Mouse (Mus musculus): ENCODE results near the gene Dclk1.

Dclk1 gene

DNA sequence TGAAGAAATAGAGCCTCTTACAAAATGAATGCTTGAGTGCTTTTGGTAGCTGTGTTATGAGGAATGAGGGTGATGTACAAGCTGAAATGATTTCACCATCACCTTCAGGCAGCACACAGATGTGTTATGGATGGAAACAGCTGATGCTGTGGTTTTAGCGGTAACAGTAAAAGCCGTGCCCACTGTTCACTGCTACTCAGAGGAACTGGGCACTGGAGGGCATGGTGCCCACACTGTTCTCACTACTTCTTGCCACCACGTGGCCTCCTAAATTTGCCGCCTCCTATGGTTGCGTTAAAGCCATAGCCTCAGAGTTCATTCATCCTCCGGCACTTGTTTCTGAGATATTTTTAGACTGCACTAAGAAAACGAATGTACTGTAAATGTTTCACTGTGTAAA lies 18.0 kb downstream of the Dclk1 start:
- in situ Hi-C loops (cut with MboI, MseI): no loop called here

DNA sequence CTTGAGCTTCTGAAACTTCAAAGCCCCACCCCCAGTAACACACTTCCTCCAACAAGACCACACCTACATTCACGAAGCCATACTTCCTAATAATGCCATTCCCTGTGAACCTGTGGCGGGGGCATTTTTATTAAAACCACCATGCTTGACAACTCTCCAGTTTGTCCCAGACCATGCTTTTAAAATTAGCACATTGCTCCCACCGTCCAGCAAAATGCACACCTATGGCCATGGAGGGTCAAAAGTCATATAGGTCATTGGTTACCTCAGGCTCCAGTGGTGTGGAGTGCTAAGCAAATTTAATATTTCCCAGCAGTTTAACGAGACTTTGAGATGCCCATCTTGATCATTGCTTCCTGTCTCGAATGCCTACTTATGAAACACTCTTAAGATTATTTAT lies 23.9 kb downstream of the Dclk1 start:
- in situ Hi-C loops (cut with MboI, MseI): no loop called here

DNA sequence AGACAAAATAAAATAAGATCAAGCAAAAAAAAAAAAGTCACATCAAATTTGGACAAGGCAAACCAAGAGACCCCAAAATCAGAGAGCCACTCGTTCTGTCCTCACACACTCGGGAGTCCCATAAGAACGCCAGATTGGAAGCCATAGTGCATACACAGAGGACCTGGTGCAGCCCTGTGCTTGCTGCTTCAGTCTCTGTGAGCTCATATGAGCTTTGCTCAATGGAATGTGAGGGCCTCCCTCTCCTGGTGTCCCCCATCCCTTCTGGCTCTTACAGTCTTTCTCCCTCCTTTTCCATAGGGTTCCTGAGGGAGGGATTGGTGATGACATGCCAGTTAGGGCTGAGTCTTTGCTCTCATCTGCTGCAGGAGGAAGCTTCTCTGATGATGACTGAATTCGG lies 27.6 kb downstream of the Dclk1 start:
- in situ Hi-C loops (cut with MboI, MseI): no loop called here

DNA sequence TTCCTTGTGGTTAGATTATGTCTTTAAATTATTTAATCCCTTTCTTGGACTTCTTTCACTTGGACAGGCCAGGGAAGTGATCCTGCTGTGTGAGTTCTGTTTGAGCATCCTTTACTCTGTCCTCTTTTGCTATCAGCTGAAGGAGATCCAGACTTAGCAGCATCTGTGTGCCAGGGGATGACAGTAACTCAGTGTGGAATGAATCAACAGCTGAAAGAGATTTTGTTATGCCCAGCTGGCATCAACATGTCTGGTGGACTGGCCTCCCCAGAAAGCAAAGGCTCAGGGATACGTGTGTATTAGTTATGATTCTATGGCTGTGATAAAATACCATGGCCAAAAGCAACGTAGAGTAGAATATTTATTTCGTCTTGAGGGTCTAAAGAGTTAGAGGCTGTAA lies 28.2 kb downstream of the Dclk1 start:
- in situ Hi-C loops (cut with MboI, MseI): no loop called here

DNA sequence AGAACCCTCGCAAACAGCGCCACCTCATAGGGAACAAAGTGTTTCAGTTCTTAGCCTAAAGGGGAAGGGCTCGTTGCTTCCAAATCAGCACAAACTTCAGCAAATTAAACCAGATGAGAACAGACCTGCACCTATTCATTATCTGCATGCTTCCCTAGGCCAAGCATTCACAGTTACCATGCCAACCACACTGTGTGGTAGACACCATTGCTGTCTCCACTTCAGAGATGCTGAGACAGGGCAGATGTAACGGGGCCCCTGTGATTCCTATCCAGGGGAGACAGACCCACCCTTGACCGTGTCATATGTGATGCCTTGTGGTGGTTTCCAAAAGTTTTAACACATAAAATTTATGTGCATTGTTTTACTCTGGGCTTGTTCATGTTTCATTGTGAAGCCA lies 28.8 kb downstream of the Dclk1 start:
- in situ Hi-C loops (cut with MboI, MseI): no loop called here

DNA sequence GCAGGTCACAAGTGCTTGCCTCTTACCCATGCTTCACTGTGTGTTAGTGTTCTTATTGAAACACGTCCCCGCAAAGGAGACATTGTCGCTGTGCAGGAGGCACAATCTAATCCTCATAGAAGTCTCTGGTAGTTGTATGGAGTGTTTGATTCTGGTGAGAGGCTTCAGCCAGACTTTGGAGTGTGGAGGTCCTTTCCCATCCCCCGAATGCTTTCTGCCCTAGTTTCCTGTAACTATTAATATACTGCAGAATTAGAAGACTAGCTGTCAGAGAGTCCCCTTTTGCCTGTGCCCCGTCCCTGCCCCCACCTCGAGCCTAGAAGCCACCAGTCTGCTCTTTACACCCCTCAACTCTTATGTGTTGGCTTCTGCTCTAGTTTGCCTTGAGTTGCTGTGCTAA lies 30.4 kb downstream of the Dclk1 start:
- in situ Hi-C loops (cut with MboI, MseI): no loop called here

DNA sequence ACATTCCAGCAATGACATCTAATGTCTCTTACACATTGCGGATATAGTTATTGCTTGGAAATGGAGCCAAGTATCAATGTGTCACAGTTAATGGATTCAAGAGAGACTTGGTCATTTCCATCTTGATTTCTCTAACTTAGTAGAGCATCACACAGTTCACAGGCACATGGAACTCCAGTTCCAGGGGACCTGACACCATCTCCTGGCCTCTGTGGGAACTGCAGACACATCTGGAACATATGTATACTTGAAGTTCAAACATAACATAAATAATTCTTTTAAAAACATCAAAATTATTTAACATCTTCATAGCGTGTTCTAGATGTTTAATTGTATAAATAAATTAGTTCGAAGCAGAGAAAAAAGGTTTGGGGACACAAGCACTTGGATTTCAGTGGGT lies 34.3 kb downstream of the Dclk1 start:
- in situ Hi-C loops (cut with MboI, MseI): loop anchor here (25.0 kb wide), 2 partner anchors 1339 to 1614 kb away; partner anchors contain the start of gene Frem2

DNA sequence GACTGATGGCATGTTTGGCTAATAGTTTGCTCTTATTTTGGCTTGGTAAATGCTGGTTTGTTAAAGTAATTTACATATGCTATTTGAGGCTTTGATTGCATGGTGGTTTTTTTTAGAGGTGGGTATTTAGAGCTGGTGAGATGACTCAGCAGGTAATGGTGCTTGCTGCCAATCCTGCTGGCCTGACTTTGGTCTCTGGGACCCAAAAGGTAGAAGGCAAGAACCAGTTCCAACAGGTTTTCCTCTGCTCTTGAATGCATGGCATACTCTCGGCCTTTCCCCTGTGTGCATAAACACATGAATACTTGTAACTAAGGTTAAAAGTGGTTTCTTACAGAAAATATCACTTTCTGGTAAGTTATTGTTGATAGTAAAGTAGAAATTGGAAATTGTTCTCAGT lies 34.7 kb downstream of the Dclk1 start:
- in situ Hi-C loops (cut with MboI, MseI): loop anchor here (25.0 kb wide), 2 partner anchors 1340 to 1615 kb away; partner anchors contain the start of gene Frem2

DNA sequence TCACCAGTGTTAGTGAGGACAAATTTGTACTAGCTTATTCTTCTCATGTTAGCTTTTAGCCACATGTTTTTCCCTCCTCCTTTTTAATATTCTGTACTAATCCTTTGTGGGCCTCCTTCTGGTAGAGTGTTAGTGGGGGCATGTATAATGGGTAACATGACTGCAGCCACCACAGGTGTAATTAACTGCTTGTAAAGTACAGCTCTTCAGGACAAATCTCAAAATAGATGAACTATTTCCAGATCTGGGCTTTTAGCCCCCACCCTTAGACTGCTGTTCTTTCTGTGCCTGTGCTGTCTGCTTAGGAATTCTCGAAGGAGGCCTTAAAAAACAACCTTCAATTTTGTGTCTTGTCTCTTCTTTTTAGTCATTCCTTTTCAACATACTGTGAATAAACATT lies 35.7 kb downstream of the Dclk1 start:
- in situ Hi-C loops (cut with MboI, MseI): loop anchor here (25.0 kb wide), 2 partner anchors 1341 to 1616 kb away; partner anchors contain the start of gene Frem2

DNA sequence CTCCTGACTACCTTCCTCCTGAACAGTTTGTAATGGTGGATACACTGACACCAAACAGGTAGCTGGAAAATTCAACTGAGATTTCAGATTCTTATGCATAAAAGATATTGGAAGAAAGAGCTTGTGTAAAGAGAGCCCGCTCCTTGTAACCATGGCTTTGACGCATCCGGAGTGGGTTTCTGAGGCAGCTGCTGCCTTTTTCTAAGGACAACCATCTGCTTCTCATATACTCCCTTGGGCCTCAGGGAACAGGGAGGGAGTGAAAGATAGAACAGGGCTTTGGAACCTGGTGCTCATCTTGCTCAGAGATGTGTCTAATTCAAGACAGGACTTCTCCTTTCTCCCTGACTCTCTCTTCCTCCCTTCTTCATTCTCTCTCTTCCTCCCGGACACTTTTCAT lies 37.8 kb downstream of the Dclk1 start:
- in situ Hi-C loops (cut with MboI, MseI): loop anchor here (25.0 kb wide), 2 partner anchors 1343 to 1618 kb away; partner anchors contain the start of gene Frem2

DNA sequence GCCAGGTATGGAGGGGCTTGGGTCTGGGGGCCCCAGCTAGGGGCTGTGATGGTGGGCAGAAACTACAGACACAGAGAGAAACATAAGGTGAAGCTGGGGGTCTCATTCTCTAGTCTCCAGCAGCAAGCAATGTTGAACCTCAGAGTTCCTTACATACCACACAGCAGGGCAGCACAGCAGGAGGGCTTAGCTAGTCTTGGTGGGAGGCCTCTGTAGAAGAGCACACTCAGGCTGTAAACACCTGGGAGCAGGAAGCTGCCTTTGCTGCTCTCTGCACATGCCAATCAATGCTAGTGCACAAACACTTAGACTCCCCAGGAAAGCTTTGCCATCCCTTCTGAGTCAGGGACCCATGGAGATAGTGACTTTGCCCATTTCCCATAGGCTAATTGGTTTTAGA lies 38.3 kb downstream of the Dclk1 start:
- in situ Hi-C loops (cut with MboI, MseI): loop anchor here (25.0 kb wide), 2 partner anchors 1343 to 1618 kb away; partner anchors contain the start of gene Frem2

DNA sequence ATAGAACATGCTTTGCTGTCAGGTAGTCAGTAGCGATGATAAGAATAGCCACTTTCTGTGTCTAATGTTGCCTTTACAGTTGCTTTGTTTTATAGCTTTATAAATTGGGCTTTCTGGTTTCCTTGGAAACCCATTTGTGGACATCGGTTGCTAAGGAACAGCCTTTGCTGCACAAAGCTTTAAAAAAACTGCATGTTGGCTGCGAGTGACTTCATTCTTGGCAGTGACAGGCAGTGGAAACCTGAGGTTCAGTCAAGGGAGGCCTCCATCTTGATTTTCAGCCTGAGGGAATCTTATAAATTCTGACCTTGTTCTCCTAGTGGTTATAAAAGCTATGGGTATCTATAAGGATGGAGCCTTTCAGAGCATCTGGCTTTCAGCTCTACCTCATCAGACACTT lies 42.1 kb downstream of the Dclk1 start:
- in situ Hi-C loops (cut with MboI, MseI): loop anchor here (25.0 kb wide), 2 partner anchors 1347 to 1622 kb away; partner anchors contain the start of gene Frem2

DNA sequence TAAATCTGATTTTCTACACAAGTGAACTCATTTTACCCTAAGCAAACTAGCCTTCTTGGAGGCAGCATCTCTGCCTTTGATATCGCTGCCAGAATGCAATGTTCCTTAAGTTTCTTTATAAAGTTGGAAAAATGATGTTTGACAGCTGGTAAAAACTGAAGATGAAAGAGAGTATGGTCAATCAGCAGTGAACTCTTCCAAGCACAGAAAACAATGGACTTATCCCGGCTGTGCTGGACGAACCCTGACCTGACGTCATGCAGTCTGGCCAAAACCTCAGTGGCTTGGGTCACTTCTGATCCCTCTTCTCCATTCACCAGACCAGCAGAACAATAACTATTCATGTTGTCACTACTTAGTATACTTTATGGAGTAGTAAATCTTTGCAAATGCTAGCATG lies 46.6 kb downstream of the Dclk1 start:
- in situ Hi-C loops (cut with MboI, MseI): loop anchor here (25.0 kb wide), 2 partner anchors 1351 to 1626 kb away; partner anchors contain the start of gene Frem2

DNA sequence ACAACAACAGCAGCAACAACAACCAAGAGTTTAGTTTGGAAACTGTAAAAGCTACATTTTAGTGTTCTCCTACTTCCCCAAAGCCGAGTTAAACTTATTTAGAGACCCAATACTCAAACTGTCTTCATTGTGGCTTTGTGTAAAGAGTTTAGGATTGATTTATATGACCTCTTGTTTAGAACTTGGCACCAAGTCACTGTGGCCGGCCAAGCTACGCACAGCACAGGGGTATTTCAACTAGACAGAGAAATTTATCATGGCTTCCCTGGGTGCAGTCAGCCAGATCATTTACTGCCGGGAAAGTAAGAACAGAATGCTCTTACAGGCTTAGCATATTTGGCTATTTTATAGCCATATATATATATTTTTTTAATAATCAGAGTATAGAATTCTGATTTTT lies 49.8 kb downstream of the Dclk1 start:
- in situ Hi-C loops (cut with MboI, MseI): loop anchor here (25.0 kb wide), 2 partner anchors 1355 to 1630 kb away; partner anchors contain the start of gene Frem2

DNA sequence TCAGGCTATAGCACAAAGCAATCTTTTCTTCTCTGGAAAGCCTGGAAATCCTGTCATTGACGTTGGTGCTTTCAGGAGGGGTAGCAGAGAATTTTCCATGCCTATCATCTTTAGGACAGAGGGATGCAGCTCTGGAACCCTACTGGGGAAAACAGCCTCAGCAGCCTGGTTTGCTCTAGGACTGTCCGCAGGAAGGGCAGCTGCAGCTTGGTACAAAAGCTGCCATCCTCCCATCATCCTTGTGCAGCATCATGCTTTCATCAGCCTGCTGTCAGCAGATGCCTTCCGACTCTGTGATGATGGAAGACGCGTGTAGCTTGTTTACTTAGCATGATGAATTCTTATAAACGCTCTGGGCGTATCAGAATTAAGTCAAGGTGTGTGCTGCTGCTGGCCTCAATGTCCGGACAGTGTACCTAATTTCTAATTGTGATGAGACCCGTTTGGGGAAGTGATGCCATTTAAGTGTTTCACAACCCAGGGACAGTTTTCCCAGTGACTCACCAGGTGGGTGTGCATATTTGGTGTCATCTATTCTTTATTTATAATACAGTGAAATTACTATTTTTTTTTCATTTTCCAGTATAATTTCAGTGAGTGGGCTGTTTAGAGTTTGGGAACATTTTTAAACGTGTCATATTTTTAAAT lies 50.7 kb downstream of the Dclk1 start:
- in situ Hi-C loops (cut with MboI, MseI): loop anchor here (25.0 kb wide), 2 partner anchors 1356 to 1631 kb away; partner anchors contain the start of gene Frem2

DNA sequence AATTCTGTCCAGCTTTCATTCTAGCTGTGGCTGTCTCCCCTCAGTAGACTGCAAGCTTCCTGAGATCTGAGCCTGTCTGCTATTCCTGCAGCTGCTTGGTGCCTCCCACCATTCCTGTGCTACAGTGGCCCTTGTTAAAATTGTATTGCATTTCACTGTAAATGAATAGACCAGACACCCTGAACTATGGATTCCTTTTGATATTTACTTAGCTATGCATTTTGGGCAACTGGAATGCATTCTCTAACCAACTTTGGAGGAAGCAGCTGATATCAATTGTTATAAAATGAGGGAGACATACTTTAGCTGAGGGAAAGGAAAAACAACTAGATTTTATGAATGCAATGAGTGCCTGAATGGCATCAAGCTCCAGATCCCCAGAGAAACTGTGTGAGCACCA lies 63.5 kb downstream of the Dclk1 start:
- in situ Hi-C loops (cut with MboI, MseI): no loop called here

DNA sequence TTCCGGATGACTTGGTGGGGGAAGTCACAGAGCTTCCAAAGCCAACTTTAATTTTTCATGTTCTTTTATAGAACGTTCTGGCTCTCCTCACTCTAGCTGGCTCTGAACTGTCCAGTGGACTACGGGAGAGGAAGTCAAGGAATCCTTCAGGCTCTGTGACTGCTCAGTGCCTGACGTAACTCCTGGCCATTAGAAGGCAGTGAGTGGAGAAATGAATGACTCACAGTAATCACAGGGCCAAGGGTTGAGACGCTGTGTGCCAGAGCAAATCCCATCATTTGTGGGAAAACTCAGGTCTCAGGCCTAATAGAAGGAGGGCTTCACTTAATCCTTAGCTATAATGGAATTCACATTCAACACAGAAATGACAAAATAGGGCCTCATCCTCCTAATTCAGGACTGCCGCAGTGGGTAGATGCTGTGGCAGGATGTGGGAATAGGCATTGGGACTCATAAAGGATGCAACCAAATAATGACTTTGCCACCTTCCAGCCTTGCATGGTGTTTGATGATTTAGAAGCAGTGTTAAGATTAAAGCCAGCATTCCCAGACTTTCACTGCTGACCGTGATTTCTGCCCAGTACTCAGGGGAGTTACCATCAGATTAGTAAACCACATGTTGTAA lies 65.5 kb downstream of the Dclk1 start:
- in situ Hi-C loops (cut with MboI, MseI): no loop called here

DNA sequence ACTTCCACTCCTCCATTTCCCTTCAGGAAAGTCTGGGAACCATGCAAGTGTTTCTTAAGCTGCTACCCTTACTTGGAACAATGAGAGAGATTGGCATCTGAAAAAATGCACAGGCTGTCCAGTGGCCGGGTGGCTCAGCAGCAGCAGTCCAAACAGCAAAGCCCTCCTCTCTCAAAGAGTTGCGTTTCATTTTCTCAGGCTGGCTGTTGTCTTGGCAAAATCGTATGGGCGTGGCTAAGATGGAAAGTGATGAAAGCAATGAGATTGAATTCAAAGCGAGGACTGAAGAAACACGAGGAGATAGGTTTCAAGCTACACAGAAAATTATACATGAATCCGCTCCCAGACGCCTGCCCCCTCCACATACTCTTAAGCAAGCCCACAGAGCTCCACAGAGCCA lies 67.8 kb downstream of the Dclk1 start:
- in situ Hi-C loops (cut with MboI, MseI): no loop called here

DNA sequence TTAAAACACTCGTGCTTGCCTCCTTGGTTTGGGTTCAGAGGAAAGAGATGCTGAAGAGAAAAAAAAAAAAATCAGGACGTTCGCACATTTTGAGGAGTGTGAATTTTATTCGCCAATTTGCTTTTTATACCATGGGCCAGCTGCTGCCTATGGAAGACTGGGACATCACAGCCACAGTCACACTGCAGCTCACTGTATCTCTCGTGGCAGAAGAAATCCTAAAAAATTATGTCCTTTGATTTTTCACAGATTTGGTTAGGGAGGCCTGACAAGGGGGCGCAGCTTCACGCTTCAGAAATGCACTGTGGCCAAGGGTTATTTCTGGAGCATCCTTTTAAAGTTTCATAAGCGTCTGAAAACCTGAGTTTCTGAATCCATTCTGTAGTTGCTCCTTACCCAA lies 73.7 kb downstream of the Dclk1 start:
- in situ Hi-C loops (cut with MboI, MseI): no loop called here

DNA sequence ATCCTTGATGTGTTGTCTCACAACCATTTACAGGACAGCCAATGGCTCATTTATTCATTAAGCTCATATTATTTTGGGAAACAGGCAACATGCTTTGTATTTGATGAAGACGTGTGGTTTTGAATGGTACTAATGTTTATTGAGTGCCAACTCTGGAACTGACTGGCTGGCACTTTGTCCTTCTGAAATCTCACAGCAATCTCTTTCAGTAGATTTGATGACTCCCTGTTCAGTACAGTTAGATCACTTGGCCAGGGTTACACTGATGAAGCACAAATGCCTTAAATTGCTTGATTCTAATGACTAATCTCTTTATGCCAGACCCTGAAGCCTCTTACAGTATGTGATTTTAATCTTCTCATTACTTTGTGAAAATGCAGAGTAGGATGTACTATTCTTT lies 75.9 kb downstream of the Dclk1 start:
- in situ Hi-C loops (cut with MboI, MseI): no loop called here

DNA sequence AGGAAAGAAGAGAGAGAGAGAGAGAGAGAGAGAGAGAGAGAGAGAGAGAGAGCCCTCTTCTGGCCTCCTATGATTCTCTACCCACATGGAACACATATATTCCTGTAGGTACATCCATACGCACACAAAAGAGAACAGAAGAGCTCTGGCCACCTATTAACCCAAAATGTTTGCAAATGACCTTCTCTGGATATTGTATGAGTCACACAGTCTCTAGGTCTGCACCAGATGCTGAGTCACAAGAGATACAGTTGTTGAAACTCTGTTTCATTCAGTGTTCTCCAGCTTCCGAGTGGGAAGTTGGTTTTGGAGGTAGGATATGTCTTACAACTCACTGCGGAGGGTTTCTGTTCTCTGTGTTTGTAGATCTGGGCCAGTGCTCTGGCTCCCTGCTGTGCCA lies 78.4 kb downstream of the Dclk1 start:
- in situ Hi-C loops (cut with MboI, MseI): no loop called here

DNA sequence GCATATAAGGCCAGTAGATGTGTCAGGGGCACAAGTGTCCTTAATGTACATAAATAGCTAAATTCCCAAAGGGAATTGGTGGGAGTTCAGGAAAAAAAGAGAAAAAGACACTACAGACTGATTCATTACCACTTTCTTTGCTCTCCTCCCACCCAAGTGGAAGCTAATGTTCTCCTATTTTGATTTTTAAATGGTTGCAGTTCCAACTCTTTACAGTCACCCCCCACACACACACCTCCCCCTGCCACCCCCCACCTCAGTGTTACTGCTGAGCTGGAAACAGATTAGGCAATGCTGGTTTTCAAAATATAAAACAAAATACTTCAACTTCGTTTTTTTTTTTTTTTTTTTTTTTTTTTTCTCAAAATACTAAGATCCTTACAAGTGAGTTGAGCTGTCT lies 81.9 kb downstream of the Dclk1 start:
- in situ Hi-C loops (cut with MboI, MseI): no loop called here

DNA sequence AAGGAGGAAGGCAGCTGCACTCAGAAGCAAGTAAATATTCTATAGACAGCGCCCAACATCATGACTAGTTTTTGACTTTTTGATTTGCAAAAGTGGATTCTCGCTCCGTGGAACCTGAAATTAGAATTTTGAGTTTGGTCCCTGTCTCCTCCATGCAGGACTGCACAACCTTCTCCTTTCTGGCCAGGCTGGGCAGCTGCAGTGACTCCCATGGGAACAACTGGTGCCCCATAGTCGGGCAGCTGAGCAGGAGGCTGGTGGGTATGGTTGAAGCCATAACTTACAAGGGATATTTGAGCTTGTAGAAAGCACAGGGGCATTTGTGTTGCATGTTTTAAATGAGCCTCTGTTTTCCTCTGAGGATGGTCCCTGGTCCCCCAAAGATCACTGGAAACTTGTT lies 88.3 kb downstream of the Dclk1 start:
- in situ Hi-C loops (cut with MboI, MseI): no loop called here
